Mouse (Mus musculus) forebrain, embryonic 10.5 days (tissue): ENCODE measurements around the gene Wfdc18. TPM values are rescaled to one million over a fixed set of nuclear protein-coding genes. Genes with fewer than 3 reads are reported as not detected.
A peak's percentile ranks its signal among the peaks of the same experiment; 100 is the strongest.

Source experiments
- DNase-seq: peaks from one replicate; pipeline ENCODE4 v3.0.0-alpha.2; 2017; ENCODE audit warnings: low spot score; ENCODE audit errors: extremely low spot score
- H3K27ac ChIP-seq: fragments of 300-500 bp; sonication (generic); 2 replicates; pipeline ENCODE4 v1.5.1; 2016; ENCODE audit warnings: mild to moderate bottlenecking
- H3K27me3 ChIP-seq: fragments of 300-500 bp; sonication (generic); 2 replicates; pipeline ENCODE4 v1.6.1; 2016; ENCODE audit warnings: mild to moderate bottlenecking; ENCODE audit not compliant: poor library complexity, severe bottlenecking
- H3K36me3 ChIP-seq: fragments of 300-500 bp; sonication (generic); replicated peaks from 2 replicates; pipeline ENCODE4 v1.6.1; 2016; ENCODE audit warnings: mild to moderate bottlenecking, moderate library complexity
- H3K4me1 ChIP-seq: fragments of 300-500 bp; sonication (generic); 2 replicates; pipeline ENCODE4 v1.6.1; 2016
- H3K4me3 ChIP-seq: fragments of 300-500 bp; sonication (generic); 2 replicates; pipeline ENCODE4 v1.5.1; 2016; ENCODE audit warnings: mild to moderate bottlenecking, moderate library complexity
- H3K9me3 ChIP-seq: fragments of 300-500 bp; sonication (generic); 2 replicates; pipeline ENCODE4 v1.6.1; 2016; ENCODE audit warnings: mild to moderate bottlenecking, moderate library complexity
- WGBS: fragments of 180-500 bp; shearing (Covaris S2); methylation state at CpG from one replicate; pipeline ENCODE4 v1.1.7; 2016; 5-methylcytosine and 5-hydroxymethylcytosine counted together
- polyA plus RNA-seq: library from polyadenylated mRNA; unstranded; fragments of >200 nt; fragmentation: Nextera tagmentation; extraction: Ambion mirVana; gene quantifications from 2 replicates; pipeline ENCODE4 v1.2.1, GENCODE M21; 2016

Wfdc18 gene
- polyA plus RNA-seq, 1 experiment from 2014 or later, result not detected

DNA sequence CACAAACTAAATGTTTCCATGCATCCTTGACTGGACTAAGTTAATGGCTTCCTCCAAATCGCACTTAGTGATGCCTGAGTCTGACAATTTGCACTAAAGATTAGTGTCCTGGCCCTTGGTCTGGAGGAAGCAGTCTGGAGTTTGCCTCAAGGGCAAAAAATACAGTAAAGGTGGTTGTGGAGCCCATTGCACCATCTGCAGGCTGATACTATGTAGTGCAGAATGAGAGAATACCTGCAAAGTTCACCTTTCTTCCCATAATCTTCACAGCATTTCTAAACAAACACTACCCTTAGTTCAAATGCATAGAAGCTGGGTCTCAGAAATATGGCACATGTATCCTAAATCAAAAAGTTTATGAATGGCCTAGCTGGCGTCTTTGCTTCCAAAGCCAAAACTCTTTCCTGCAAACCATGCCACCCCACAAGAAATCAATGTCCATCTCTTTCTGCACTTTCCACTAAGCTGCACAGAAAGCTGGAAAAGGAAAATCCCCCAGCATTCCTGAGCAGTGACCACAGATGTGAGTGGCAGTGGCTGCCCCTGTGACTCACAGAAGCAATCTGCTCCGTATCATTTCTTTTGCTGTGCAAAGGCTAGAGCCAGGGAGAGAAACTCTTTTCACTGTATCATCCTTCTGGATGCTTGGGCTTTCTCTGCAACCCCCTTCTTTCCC lies 20.1 kb downstream of the Wfdc18 start:
- no peaks in the 10 kb centered on the region; the same call in 1 of the 2 replicates for H3K9me3 ChIP-seq
- no peaks in the 10 kb centered on the region for H3K36me3 ChIP-seq

DNA sequence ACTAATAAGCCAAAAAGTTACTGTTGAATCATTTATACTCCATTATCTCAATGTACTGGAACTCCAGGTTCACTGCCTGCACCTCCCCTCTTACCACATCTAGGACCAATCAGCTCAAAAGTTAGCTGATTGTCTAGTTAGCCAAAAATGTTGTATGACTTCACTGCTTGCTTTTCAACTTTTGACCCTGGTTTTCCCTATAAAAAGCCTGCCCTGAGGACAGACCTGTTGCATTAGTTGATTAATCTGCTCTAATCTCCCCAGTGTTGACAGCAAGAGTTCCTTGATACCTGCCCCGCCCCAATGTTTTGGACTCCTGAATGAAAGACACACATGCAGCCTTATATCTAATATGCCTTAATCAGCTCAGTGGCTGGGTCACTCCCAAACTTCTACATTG lies 22.3 kb downstream of the Wfdc18 start:
- Histone ChIP-seq H3K9me3 (no peaks in the 10 kb centered on the region; the same call in 1 of the 2 replicates), H3K4me1 (peaks cover 3% of the 10 kb centered on the region; the same call in 1 of the 2 replicates), H3K27me3 (no peaks in the 10 kb centered on the region; the same call in 1 of the 2 replicates), H3K27ac (no peak overlapping the region), H3K4me3 (no peak overlapping the region), H3K36me3 (no peaks in the 10 kb centered on the region)
- no peak for DNase-seq
- WGBS, result 81% methylated on average over 1 of the region's 1 CpGs

More for the DNA sequence above, 20.1 kb downstream of the Wfdc18 start:
- Histone ChIP-seq H3K27ac (no peak overlapping the region), H3K4me3 (no peak overlapping the region), H3K27me3 (no peaks in the 10 kb centered on the region; the same call in 1 of the 2 replicates), H3K4me1 (no peaks in the 10 kb centered on the region)
- 67% methylated on average over 3 of the region's 3 CpGs for WGBS
- DNase-seq, result no peak

DNA sequence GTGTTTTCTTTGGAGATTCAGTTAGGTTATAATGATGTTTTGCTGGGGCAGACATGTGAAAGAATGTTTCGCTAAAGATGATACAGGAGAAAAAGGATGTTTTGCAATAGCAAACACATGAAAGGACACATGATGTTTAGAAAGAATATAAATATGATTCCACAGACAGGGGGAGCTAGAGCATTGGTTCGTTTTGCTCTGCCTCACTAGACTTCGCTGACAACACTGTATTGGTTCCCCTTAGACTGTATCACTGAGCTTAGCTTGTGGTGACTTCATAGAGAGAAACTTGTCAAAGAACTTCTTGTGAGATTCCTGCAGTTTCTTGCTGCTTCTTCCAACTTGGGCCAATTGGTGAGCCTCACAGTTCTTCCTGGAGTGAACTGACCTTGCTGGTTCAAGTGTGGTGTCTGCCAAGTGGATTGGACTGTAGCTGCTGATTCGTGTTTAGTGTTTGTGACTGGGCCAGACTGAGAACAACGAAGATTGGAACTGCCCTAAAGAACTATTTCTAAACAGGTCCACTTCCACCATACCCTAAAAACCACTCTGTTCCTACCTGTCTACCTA lies 24.3 kb downstream of the Wfdc18 start:
- WGBS, result 83% methylated on average over 5 of the region's 5 CpGs
- H3K27me3 ChIP-seq, result no peaks in the 10 kb centered on the region; the same call in 1 of the 2 replicates

DNA sequence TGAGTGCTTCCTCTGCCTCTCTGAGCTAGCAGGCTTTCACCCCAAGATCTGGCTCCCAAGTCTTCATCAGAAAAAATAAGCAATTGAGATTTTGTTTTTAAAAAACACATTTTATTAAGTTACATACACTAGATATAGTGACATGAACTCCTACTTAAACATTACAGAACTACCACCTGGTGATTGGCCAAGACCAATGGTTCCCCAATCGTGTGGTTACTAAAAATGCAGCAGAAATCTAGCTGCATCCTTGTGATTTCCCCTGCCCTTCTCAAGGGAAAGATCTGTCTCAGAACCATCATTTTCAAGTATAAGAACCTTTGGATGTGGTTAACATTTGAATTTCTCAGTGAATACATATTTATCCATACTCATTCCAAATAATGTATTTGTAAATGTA lies 25.4 kb downstream of the Wfdc18 start:
- no peak for DNase-seq
- Histone ChIP-seq H3K4me3 (no peak overlapping the region), H3K9me3 (no peaks in the 10 kb centered on the region; the same call in 1 of the 2 replicates), H3K27ac (no peak overlapping the region), H3K27me3 (no peaks in the 10 kb centered on the region; the same call in 1 of the 2 replicates), H3K4me1 (peaks cover 3% of the 10 kb centered on the region; the same call in 1 of the 2 replicates), H3K36me3 (no peaks in the 10 kb centered on the region)
- 89% methylated on average over 1 of the region's 1 CpGs for WGBS

More for the DNA sequence above, 24.3 kb downstream of the Wfdc18 start:
- no peak for DNase-seq
- Histone ChIP-seq H3K36me3 (no peaks in the 10 kb centered on the region), H3K4me1 (peaks cover 3% of the 10 kb centered on the region; the same call in 1 of the 2 replicates), H3K9me3 (no peaks in the 10 kb centered on the region; the same call in 1 of the 2 replicates), H3K4me3 (no peak overlapping the region), H3K27ac (no peak overlapping the region)

DNA sequence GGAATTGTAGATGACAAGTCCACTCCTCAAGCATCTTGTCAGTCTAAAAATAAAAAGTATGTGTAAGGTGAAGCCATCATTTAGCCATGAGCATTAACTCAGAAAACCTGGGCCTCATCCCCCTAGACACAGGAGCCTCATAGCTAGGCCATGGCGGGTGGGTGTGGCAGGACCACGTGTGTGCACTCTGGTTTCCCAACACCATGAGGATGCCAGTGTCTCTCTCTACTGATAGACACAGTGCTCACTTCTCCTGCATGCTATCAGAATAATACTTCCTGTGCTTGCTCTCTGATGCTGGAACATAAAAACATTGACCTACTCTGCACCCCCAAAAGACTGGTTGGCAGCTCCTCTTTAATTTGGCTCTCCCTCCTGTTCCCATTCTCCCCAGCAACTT lies 27.1 kb downstream of the Wfdc18 start:
- Histone ChIP-seq H3K36me3 (no peaks in the 10 kb centered on the region), H3K4me3 (no peak overlapping the region), H3K9me3 (no peaks in the 10 kb centered on the region; the same call in 1 of the 2 replicates), H3K27me3 (no peaks in the 10 kb centered on the region; the same call in 1 of the 2 replicates), H3K27ac (no peak overlapping the region), H3K4me1 (peaks cover 3% of the 10 kb centered on the region; the same call in 1 of the 2 replicates)
- DNase-seq, result no peak
- WGBS, result 69% methylated on average over 2 of the region's 2 CpGs

- H3K9me3 ChIP-seq, result no peaks in the 10 kb centered on the region; the same call in 1 of the 2 replicates
- WGBS, result 91% methylated on average over 3 of the region's 3 CpGs
- no peak overlapping the region for H3K4me3 ChIP-seq
- no peak overlapping the region for H3K27ac ChIP-seq
- H3K27me3 ChIP-seq, result peaks cover 4% of the 10 kb centered on the region; the same call in 1 of the 2 replicates
- H3K36me3 ChIP-seq, result no peaks in the 10 kb centered on the region
- DNase-seq, result no peak
- peaks cover 3% of the 10 kb centered on the region; the same call in 1 of the 2 replicates for H3K4me1 ChIP-seq
Observed at GRCm38 (mm10) chr11:83737109-83737558, 28.3 kb downstream of the Wfdc18 start.

DNA sequence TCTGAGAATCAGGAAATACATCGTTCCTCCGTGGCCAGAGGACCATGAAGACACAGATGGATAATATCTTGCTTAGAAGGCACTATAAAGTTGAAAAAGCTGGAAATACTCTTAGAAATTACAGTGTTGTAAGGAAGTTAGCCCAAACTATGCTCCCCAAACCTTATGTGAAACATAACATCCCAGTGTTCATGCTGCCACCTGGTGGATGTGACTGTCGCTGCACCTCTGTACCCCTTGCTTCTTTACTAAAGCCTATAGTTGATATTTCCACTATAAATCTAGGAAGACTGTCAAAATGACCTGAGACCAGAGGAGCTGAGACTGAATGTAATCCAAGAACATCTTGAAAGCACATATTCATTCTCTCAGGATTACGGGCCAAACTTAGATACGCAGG lies 30.4 kb downstream of the Wfdc18 start:
- H3K4me1 ChIP-seq, result peaks cover 3% of the 10 kb centered on the region; the same call in 1 of the 2 replicates
- no peaks in the 10 kb centered on the region for H3K9me3 ChIP-seq
- H3K4me3 ChIP-seq, result no peak overlapping the region
- WGBS, result 26% methylated on average over 5 of the region's 5 CpGs
- peaks cover 7% of the 10 kb centered on the region; the same call in 1 of the 2 replicates for H3K27me3 ChIP-seq
- DNase-seq, result peak; percentile 59
- no peak overlapping the region for H3K27ac ChIP-seq
- H3K36me3 ChIP-seq, result no peaks in the 10 kb centered on the region

DNA sequence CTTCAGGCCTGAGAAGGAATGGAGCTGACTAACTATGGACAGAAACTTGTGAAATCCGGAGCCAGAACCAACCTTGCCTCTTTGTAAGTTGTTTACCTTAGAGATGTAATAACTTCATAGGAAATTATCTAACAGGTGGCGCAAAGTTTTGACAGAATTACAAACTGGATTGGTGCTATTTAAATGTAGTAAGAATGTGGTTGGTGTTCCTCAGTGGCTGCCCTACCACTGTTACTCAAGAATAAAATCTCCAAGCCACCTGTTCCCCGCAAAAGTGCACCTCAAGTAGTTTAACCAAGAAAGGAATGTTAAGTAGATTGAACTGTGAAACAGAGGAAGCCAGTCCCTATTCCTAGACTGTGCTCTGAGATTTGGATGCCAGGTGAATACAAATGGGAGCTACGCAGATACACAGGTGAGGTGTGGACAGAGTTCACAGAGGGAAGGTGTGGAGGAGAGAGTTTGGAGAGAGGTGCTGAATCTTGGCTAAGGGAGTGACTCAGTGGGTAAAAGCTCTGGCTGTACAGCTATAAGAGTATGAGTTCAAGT lies 31.7 kb downstream of the Wfdc18 start:
- no peak for DNase-seq
- Histone ChIP-seq H3K27ac (no peak overlapping the region), H3K9me3 (no peaks in the 10 kb centered on the region), H3K4me3 (no peak overlapping the region), H3K4me1 (no peaks in the 10 kb centered on the region), H3K27me3 (peaks cover 7% of the 10 kb centered on the region; the same call in 1 of the 2 replicates), H3K36me3 (no peaks in the 10 kb centered on the region)
- WGBS, result 86% methylated on average over 4 of the region's 4 CpGs

GRCm38 (mm10) chr11:83741841-83742240 lies 33.0 kb downstream of the Wfdc18 start:
- H3K4me1 ChIP-seq, result no peaks in the 10 kb centered on the region
- 80% methylated on average over 5 of the region's 5 CpGs for WGBS
- H3K4me3 ChIP-seq, result no peak overlapping the region
- DNase-seq, result no peak
- no peaks in the 10 kb centered on the region for H3K36me3 ChIP-seq
- peaks cover 16% of the 10 kb centered on the region; the same call in 1 of the 2 replicates for H3K27me3 ChIP-seq
- H3K27ac ChIP-seq, result no peak overlapping the region
- no peaks in the 10 kb centered on the region for H3K9me3 ChIP-seq

GRCm38 (mm10) chr11:83742731-83743355 lies 34.0 kb downstream of the Wfdc18 start:
- H3K36me3 ChIP-seq, result no peaks in the 10 kb centered on the region
- H3K9me3 ChIP-seq, result no peaks in the 10 kb centered on the region
- no peaks in the 10 kb centered on the region for H3K4me1 ChIP-seq
- whole genome bisulfite sequencing, result 83% methylated on average over 9 of the region's 9 CpGs
- no peak for DNase-seq
- peaks cover 21% of the 10 kb centered on the region; the same call in 1 of the 2 replicates for H3K27me3 ChIP-seq
- H3K27ac ChIP-seq, result no peak overlapping the region
- no peak overlapping the region for H3K4me3 ChIP-seq

DNA sequence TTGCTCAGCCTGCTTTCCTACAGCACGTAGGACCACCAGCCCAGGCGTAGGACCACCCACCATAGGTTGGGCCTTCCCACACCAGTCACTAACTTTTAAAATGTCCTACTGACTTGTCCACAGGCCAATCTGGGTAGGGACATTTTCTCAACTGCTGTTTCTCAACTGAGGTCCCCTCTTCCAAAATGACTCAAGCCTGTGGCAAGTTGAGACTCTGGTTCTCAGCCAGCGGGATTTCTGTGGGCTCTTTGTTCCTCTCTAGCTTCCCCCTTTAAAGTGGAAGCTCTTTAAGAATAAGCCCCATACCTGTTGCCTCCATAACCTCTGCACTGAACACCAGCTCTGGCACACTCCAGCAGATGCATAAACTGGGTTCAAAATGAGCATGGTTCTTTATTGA lies 34.7 kb downstream of the Wfdc18 start:
- Histone ChIP-seq H3K27me3 (peaks cover 28% of the 10 kb centered on the region; the same call in 1 of the 2 replicates), H3K27ac (no peak overlapping the region), H3K4me3 (no peak overlapping the region), H3K36me3 (no peaks in the 10 kb centered on the region), H3K4me1 (no peaks in the 10 kb centered on the region), H3K9me3 (no peaks in the 10 kb centered on the region)
- DNase-seq, result no peak
- 89% methylated on average over 3 of the region's 3 CpGs for WGBS

DNA sequence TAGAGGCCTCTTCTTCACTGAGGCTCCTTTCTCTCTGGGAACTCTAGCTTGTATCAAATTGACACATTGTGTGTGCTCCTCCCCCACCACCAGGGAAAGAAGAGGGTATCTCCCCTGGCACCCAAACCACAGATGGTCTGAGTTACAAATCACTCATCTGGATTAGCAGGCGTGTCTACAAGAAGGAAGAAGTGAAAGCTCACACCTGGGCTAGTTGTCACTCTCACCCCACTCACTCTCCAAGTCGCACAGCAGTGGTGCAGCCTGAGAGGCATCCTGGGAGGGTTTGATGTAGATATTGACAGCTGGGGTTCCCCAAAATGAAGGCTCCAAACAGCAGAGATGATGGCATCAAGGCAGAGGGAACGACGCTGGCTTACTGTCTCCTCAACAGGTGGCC lies 37.3 kb downstream of the Wfdc18 start:
- 76% methylated on average over 4 of the region's 4 CpGs for WGBS
- no peak for DNase-seq
- H3K27ac ChIP-seq, result no peak overlapping the region
- peaks cover 33% of the 10 kb centered on the region; the same call in 1 of the 2 replicates for H3K27me3 ChIP-seq
- H3K4me3 ChIP-seq, result no peak overlapping the region
- H3K4me1 ChIP-seq, result no peaks in the 10 kb centered on the region
- no peaks in the 10 kb centered on the region for H3K36me3 ChIP-seq
- H3K9me3 ChIP-seq, result no peaks in the 10 kb centered on the region
